Mouse (Mus musculus): ENCODE results near the gene Ormdl1. TPM values are rescaled to one million over a fixed set of nuclear protein-coding genes. Genes with fewer than 3 reads are reported as not detected.

The Ormdl1 gene
- polyA plus RNA-seq, 1 experiment = 13.4 TPM

Other genes starting within 250 kb of the Ormdl1 start
- gene Mstn, start 235.5 kb upstream of the Ormdl1 start, polyA plus RNA-seq (2012; rRNA removed) = 0.11 and 0.34 TPM in 2 replicates
- gene 1700019A02Rik, start 109.5 kb upstream of the Ormdl1 start, polyA plus RNA-seq (2012; rRNA removed) = not detected in 2 replicates
- 4.4 and 4.5 TPM in 2 replicates for gene Pms1, start 77 bp upstream of the Ormdl1 start, polyA plus RNA-seq (2012; rRNA removed)
- not detected in 2 replicates for gene Gm28778, start within 50 bp of the Ormdl1 start, polyA plus RNA-seq (2012; rRNA removed)
- gene Osgepl1, start 16.5 kb downstream of the Ormdl1 start, polyA plus RNA-seq (2012; rRNA removed) = 21.0 and 23.9 TPM in 2 replicates
- not detected in 2 replicates for gene Asdurf, start 55.5 kb downstream of the Ormdl1 start, polyA plus RNA-seq (2012; rRNA removed)
- gene Gm28551, start 55.6 kb downstream of the Ormdl1 start, polyA plus RNA-seq (2012; rRNA removed) = 0.32 and 0.40 TPM in 2 replicates
- 16.7 and 17.5 TPM in 2 replicates for gene Asnsd1, start 55.7 kb downstream of the Ormdl1 start, polyA plus RNA-seq (2012; rRNA removed)

Data from frontal cortex, adult 2 months (tissue).